Mouse (Mus musculus): Measurements from ENCODE around the gene Alox5ap.

DNA sequence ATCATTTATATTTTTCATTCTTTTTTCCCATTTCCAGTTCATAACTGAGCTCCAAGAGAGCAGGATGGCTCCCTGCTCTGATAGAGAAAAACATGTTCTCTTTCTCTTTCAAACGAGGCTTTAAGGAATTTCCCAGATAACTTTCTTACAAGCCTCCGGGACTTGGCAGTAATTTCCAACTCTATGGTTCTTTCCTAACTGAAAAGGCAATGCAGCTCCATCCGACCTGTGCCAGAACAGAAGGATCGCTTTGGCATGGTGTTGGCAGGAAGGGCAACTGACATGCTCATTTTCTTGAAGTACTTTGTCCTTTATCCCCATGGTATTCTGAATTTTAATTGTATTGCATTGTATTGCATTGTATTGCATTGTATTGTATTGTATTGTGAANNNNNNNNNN lies 33.7 kb downstream of the Alox5ap start:
- TF ChIP-seq CTCF (conservative IDR thresholded peaks at IDR 0.05; ENCODE audit: insufficient read depth, insufficient read length, low read depth, low read length) (no peak), POLR2A (IDR thresholded peaks at IDR 0.05; ENCODE audit: low read depth, low read length) (no peak)

Measured in kidney, adult 2 months (tissue).